Mouse (Mus musculus): Measurements from ENCODE around the gene Mlec. TPM values are rescaled to one million over a fixed set of nuclear protein-coding genes. Genes with fewer than 3 reads are reported as not detected.

Gene Mlec
- polyA plus RNA-seq, 1 experiment: 80.2 TPM

DNA sequence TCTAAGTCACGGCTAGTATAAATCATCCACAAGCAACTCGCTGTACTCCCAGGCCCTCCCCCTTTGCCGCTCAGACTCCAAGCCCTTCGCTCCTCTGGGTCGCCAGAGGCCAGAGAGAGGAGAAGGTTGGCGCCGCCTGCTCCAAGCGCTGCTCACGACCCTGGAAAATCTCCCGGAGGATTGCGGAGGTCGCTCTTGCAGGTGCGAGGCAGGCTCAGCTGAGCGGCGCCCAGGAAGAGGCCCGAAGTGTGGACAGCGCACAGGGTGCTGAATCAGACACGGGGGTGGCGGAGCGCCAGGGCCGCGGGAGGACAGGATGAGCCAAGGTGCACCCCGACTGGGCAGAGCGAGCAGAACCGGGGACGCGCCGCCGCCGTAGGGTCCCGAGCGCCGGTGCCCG lies 35.2 kb upstream of the Mlec start:
- peak overlapping the region; percentile 83 for H3K27ac ChIP-seq (ENCODE audit: insufficient read depth, low read length)
- H3K4me3 ChIP-seq (replicated peaks; ENCODE audit: insufficient read depth, low read depth, low read length): peak overlapping the region; percentile 74
- no peaks in the 10 kb centered on the region for H3K27me3 ChIP-seq (ENCODE audit: control insufficient read depth, insufficient read depth, low read length)
- DNase-seq: peak; percentile 77 to 82
- TF ChIP-seq POLR2A (IDR thresholded peaks at IDR 0.05; ENCODE audit: borderline replicate concordance, insufficient read depth, low read length) (peak; percentile 23; the same call in 1 of the 2 replicates), CTCF (IDR thresholded peaks at IDR 0.05; ENCODE audit: borderline replicate concordance, insufficient read depth, low read depth, low read length) (no peak)
- peaks cover 15% of the 10 kb centered on the region for H3K4me1 ChIP-seq (ENCODE audit: control insufficient read depth, insufficient read depth, low read length)
- WGBS: under 1% methylated on average over 34 of the region's 34 CpGs

DNA sequence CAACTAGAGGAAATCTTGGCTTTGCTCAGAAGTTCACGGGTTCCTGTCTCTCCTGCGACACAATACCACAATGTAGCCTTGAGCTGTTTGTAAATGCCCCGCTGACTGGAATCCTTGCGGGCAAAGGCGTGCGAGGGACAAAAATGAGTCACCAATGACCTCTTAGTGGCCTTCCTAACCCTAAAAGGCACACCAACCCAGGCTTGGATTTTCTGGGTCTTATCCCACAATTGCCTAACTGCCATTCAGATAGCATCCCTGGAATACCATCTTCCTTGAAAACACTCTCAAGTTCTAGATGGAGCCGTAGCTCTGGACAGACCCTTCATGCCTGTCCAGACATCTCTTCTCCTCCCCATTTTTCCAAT lies 34.8 kb upstream of the Mlec start:
- Histone ChIP-seq H3K27me3 (ENCODE audit: control insufficient read depth, insufficient read depth, low read length) (no peaks in the 10 kb centered on the region), H3K4me1 (ENCODE audit: control insufficient read depth, insufficient read depth, low read length) (peaks cover 15% of the 10 kb centered on the region), H3K4me3 (replicated peaks; ENCODE audit: insufficient read depth, low read depth, low read length) (peak overlapping the region; percentile 74), H3K27ac (ENCODE audit: insufficient read depth, low read length) (peak overlapping the region; percentile 83)
- TF ChIP-seq POLR2A (IDR thresholded peaks at IDR 0.05; ENCODE audit: borderline replicate concordance, insufficient read depth, low read length): no peak
- no peak for TF ChIP-seq CTCF (IDR thresholded peaks at IDR 0.05; ENCODE audit: borderline replicate concordance, insufficient read depth, low read depth, low read length)
- WGBS: 30% methylated on average over 7 of the region's 7 CpGs
- DNase-seq: no peak

DNA sequence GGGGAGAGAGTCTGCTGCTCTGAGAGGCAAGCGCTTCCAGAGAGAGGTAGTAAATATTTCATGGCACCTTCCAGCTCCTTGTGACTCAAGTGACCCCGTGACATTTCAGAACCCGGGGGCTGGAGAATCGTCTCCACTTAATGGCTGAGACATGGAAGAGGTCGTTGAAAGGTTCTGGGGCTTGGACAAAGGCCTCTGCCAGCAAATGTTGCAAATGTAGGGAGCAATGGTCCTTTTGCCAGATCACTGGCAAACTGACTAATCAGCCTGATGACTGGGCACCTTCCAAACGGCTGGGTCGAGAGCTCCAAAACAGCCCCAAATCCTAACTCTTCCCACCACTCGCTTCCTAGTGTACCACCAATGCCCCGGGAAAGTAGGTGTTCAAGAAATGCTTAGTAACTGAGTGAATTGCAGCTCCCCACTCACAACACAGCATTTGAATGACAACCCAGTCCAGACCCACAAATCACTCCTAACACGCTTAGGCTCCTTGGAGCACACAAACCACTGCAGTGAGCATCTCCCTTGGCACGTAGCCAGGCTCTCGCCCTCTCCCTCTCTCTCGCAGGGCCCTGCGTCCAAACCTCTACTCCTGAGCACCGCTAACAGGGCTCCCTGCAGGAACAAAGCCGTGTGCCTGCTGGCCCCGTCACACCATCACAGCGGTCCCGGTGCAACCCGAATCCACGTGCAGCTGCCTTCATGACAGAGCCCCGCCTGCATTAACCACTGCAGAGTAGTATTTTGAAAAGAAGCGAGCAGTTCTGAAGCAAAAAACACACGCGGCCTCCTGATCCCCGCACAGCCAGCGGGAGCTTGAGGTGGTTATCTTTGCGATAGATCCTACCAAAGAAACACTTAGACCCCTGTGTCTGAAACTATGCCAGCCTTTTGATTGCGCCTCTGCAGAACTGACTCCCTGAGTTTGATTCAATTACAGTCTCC lies 34.2 kb upstream of the Mlec start:
- Histone ChIP-seq H3K27ac (ENCODE audit: insufficient read depth, low read length) (peak overlapping the region; percentile 83; the same call in 1 of the 2 replicates), H3K4me3 (replicated peaks; ENCODE audit: insufficient read depth, low read depth, low read length) (peak overlapping the region; percentile 74), H3K27me3 (ENCODE audit: control insufficient read depth, insufficient read depth, low read length) (no peaks in the 10 kb centered on the region), H3K4me1 (ENCODE audit: control insufficient read depth, insufficient read depth, low read length) (peaks cover 21% of the 10 kb centered on the region)
- 18% methylated on average over 29 of the region's 29 CpGs for WGBS
- TF ChIP-seq POLR2A (IDR thresholded peaks at IDR 0.05; ENCODE audit: borderline replicate concordance, insufficient read depth, low read length) (no peak), CTCF (IDR thresholded peaks at IDR 0.05; ENCODE audit: borderline replicate concordance, insufficient read depth, low read depth, low read length) (no peak)
- peak; percentile 57 to 63 for DNase-seq

DNA sequence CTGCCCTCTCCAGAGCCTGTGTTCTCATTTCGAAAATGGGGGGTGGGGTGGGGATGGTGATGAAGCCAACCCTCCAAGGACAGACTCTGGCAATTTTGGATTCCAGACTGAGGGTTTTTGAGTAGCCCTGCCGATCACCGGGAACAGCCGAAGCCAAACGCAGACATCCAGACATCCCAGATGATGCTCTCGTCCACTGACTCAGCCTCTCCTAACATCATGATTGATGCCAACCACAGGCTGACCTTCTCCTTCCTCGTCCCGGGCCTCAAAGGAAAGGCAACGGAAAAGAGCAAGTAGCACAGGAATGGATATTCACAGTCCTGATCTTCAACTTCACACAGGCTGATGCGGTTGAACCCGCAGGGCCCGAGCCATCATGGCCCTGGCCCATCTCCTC lies 32.1 kb upstream of the Mlec start:
- H3K27ac ChIP-seq (ENCODE audit: insufficient read depth, low read length): no peak overlapping the region
- 92% methylated on average over 12 of the region's 12 CpGs for WGBS
- no peaks in the 10 kb centered on the region for H3K27me3 ChIP-seq (ENCODE audit: control insufficient read depth, insufficient read depth, low read length)
- no peak overlapping the region for H3K4me3 ChIP-seq (replicated peaks; ENCODE audit: insufficient read depth, low read depth, low read length)
- peaks cover 27% of the 10 kb centered on the region for H3K4me1 ChIP-seq (ENCODE audit: control insufficient read depth, insufficient read depth, low read length)
- DNase-seq: peak in 1 of 2 experiments; percentile 24
- TF ChIP-seq CTCF (IDR thresholded peaks at IDR 0.05; ENCODE audit: borderline replicate concordance, insufficient read depth, low read depth, low read length) (no peak), POLR2A (IDR thresholded peaks at IDR 0.05; ENCODE audit: borderline replicate concordance, insufficient read depth, low read length) (no peak)

DNA sequence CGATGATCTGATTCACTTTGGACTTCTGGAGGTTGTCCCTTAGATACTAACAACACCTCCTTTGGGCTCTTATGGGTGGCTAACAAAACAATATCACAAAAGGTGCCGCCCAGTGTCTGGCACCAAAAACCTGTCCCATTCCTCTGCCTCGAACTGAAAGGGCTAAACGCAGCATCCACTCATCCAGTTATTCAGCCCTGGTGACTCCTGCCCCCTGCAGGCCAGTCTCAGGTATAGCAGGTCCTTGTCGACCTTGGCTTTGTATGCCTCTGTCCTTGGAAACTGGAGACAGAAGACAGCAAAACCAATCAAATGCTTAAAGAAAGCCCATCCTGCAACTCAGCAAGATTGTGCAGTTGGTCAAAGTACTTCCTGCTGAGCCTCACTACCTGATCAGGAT lies 30.8 kb upstream of the Mlec start:
- Histone ChIP-seq H3K4me3 (replicated peaks; ENCODE audit: insufficient read depth, low read depth, low read length) (no peak overlapping the region), H3K27ac (ENCODE audit: insufficient read depth, low read length) (no peak overlapping the region), H3K4me1 (ENCODE audit: control insufficient read depth, insufficient read depth, low read length) (peaks cover 20% of the 10 kb centered on the region), H3K27me3 (ENCODE audit: control insufficient read depth, insufficient read depth, low read length) (no peaks in the 10 kb centered on the region)
- WGBS: 33% methylated on average over 5 of the region's 5 CpGs
- peak; percentile 69 to 73 for DNase-seq
- no peak for TF ChIP-seq POLR2A (IDR thresholded peaks at IDR 0.05; ENCODE audit: borderline replicate concordance, insufficient read depth, low read length)
- TF ChIP-seq CTCF (IDR thresholded peaks at IDR 0.05; ENCODE audit: borderline replicate concordance, insufficient read depth, low read depth, low read length): peak; percentile 86

DNA sequence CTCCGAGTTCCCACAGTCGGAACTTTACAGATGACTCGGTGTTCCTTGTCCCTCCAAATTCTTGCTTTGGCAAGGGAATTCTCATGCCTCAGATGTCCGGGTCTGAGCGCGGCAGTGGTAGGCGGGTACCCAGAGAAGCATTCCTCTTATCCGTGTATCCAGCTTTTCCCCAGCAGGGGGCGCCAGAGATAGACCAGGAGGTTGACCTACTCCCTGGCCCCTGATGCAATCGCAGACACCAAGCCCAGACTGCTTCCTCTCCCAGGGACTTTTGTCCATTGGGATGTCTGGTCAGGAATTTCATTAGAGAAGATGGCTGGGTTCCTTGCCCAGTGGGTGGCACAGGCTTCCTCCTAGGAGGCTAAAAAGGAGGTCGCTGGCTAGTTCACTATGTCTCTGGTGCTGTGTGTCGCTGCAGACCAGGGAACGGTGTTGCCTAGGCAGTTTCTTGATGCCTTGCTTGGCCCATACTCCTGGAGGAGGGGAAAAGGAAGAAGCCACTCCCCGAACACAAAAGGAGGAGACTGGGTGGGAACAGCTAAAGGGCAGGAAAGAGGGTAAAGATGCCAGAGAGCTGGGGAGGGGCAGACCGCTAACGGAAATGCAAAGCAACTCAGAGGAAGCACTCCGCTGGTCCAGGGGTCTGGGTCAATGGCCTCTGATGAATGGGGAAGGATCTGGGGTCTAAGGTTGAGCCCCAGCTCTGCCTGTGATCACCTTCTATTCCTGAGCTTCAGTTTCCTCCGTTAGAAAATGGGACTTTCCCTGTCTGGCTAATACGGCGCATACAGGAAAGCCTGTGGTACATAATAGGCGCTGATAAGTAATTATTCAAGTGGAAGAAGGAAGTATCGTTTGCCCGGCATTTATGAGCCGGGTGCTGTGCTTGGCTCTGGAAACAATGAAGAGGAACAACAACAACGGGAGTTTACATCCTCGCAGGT lies 29.5 kb upstream of the Mlec start:
- Histone ChIP-seq H3K4me1 (ENCODE audit: control insufficient read depth, insufficient read depth, low read length) (peaks cover 25% of the 10 kb centered on the region), H3K4me3 (replicated peaks; ENCODE audit: insufficient read depth, low read depth, low read length) (peak overlapping the region; percentile 52), H3K27ac (ENCODE audit: insufficient read depth, low read length) (peak overlapping the region; percentile 79), H3K27me3 (ENCODE audit: control insufficient read depth, insufficient read depth, low read length) (no peaks in the 10 kb centered on the region)
- WGBS: 17% methylated on average over 26 of the region's 26 CpGs
- peak; percentile 93 to 97 for DNase-seq
- TF ChIP-seq POLR2A (IDR thresholded peaks at IDR 0.05; ENCODE audit: borderline replicate concordance, insufficient read depth, low read length) (0 out of 2 replicates have a peak, but pooled peaks have one; percentile 11), CTCF (IDR thresholded peaks at IDR 0.05; ENCODE audit: borderline replicate concordance, insufficient read depth, low read depth, low read length) (peak; percentile 81)

DNA sequence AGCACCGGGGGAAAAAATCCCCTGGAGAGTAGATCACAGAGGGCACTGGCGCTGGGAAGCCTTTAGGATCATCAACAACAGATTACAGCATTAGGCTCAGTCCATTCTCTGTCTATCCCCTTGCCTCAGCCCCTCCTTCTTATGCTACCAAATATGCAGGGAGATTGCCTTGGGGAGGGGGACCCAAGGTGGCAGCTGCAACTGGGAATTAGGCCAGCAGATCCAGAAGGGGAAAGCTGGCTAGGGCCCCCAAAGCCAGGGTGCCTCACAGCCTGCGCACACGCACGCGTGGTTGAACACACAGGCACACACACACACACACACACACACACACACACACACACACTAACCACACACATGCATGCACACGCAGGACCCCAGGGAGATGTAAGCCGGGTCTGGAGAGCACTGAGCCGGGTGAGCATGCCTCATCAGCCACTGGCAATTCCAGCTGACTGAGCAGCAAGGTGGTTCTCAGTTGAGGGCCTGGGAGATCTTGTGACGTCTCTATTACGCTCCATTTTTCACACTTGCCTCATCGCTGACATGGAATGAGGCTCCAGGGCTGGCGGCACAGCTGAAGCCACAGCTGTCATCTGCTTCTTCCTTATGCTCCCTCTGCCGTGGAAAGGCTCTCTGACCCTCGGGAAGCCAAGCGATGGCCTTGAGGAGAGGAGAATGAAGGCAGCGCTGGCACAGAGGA lies 28.5 kb upstream of the Mlec start:
- H3K4me3 ChIP-seq (replicated peaks; ENCODE audit: insufficient read depth, low read depth, low read length): peak overlapping the region; percentile 43
- 27% methylated on average over 17 of the region's 17 CpGs for WGBS
- peaks cover 27% of the 10 kb centered on the region for H3K4me1 ChIP-seq (ENCODE audit: control insufficient read depth, insufficient read depth, low read length)
- DNase-seq: peak; percentile 34 to 56
- TF ChIP-seq CTCF (IDR thresholded peaks at IDR 0.05; ENCODE audit: borderline replicate concordance, insufficient read depth, low read depth, low read length): no peak
- TF ChIP-seq POLR2A (IDR thresholded peaks at IDR 0.05; ENCODE audit: borderline replicate concordance, insufficient read depth, low read length): peak; percentile 7; the same call in 1 of the 2 replicates
- no peaks in the 10 kb centered on the region for H3K27me3 ChIP-seq (ENCODE audit: control insufficient read depth, insufficient read depth, low read length)
- H3K27ac ChIP-seq (ENCODE audit: insufficient read depth, low read length): peak overlapping the region; percentile 70

Data from cerebellum, adult 2 months (tissue).